Mouse (Mus musculus) cerebellum, adult 9-10 months (tissue): ENCODE results near the gene Kif16b.
A peak's percentile ranks its signal among the peaks of the same experiment; 100 is the strongest.

Experiments used
- DNase-seq: peaks from one replicate; pipeline ENCODE4 v3.0.0; 2022

Gene Kif16b

DNA sequence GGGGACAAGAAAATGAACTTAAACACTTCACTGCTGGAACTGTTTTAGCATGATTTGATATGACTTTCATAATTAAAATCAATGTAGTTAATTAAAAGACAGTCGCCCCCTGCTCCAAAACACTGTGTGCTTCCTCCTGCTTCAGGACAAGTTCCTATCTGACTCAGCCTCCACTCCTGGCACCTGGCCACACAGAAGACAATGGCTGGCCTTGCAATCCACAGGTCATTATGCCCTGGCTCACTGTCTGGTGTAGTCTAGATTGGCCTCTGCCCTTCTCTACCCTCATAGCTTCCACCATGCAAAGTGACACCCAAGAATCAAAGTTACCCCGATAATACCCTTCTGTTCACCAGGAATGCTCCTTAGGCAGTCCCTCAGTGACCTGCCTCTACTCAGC is 26.8 kb downstream of the Kif16b start:
- DNase-seq, result no peak

GRCm38 (mm10) chr2:142870055-142870454 is 31.3 kb downstream of the Kif16b start:
- no peak for DNase-seq

- no peak for DNase-seq
These were observed 33.9 kb downstream of the Kif16b start for GRCm38 (mm10) chr2:142867481-142867880.

GRCm38 (mm10) chr2:142860994-142861393 is 40.3 kb downstream of the Kif16b start:
- no peak for DNase-seq

DNA sequence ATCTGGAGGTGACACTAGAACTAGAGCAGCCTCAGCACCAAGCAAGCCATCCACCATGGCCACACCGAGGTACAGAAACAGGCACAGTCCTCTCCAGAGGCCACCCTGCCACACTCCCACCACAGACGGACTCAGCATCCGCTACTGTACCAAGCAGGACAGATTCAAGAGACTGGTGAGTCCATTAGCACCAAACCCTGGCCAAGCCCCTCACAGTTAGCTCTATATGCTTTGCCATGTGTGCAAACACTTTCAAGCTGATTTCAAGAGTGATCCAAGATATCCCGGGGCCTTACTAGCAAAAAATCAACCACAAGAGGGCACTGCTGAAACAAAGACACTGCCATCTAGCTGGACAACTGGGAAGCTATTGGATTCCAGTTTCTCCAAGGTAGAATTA is 41.9 kb downstream of the Kif16b start:
- peak; percentile 69 for DNase-seq

- DNase-seq, result no peak
These were observed 62.6 kb downstream of the Kif16b start for GRCm38 (mm10) chr2:142838775-142839174.

GRCm38 (mm10) chr2:142838118-142838517 is 63.2 kb downstream of the Kif16b start:
- no peak for DNase-seq

- no peak for DNase-seq
These were observed 66.6 kb downstream of the Kif16b start for GRCm38 (mm10) chr2:142834751-142835150.

DNA sequence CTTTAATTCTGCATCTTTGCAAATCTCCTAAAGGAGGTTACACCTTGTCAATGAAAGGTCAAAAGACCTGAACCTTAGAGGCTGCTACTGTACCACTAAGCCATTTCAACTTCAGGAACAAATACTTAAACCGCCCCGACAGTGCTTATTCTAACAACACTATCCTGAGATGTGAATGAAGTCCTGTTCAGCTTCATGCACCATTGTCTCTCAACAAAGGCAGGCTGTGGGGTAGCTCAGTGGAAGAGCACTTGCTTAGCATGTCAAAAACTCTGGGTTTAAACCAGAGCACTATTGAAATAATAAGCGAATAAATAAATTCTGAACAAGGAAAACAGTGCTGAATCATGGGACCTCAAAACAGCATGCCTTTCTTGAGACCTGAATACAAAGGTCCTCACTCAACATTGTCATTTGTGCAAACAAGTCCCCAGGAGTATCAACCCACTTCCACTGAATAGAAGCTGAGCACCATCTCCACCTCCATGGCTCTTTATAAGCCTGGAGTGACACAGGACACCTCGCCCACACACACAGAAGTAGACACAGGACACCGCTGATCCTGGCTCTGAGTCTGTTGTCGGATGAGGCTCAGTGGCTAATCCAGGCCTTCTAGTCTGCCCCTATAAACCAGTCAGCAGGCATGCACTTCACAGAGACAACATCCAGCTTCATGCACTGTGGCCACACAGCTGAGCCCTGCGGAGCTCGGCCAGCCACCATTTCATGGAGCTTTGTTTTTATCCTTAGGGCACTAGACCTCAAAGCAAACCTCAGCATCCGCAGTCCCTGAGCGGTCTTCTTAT is 68.5 kb downstream of the Kif16b start:
- DNase-seq, result no peak

DNA sequence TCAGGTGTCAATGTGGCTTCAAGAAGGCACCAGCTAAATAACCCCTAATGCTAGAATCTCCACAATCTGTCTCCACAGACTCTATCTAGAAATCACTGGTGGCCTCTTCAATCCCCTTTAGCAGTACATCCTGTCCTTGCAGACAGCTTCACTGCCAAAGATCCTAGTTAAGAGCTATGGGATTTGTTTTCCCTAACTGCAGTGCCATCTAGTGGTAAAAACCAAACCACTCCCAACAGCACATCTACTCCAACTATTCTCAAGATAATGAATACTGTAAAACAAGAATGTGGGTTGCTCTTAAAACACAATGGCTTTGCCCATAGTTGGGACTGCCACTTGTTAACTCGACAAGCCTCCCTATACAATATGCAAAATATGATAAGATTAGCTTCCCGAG is 88.3 kb downstream of the Kif16b start:
- DNase-seq, result peak; percentile 81

DNA sequence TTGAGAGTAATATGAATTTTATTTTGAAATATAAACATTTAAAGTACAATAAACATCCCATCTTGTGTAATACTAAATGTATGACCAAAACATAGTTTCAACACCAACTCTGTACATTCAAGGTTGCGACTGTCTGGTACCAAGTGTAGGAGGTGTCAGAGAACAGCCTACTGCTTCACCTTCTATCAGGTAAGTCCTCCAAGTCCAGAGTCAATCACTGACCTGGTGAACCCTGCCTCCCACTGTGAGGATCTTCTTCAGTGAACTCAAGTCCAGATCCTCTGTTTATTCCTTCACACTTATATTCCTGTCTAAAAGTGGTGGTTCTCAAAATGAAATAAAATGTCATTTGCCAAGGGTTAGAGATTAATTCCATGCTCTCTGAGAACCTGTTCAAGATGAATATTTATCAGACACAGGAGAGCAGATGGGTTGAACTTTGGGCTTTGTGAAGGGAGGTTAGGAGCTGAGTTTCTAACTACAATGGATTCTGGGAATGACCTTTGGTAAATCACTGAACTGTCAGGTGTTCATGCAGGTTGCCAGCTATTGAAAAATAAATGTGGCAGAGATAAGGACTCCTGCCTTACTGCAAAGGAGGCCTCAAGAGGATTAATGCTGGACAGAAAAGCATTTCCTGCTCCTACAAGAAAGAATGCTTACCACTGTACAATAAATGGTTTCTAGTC is 97.4 kb downstream of the Kif16b start:
- DNase-seq, result no peak

DNA sequence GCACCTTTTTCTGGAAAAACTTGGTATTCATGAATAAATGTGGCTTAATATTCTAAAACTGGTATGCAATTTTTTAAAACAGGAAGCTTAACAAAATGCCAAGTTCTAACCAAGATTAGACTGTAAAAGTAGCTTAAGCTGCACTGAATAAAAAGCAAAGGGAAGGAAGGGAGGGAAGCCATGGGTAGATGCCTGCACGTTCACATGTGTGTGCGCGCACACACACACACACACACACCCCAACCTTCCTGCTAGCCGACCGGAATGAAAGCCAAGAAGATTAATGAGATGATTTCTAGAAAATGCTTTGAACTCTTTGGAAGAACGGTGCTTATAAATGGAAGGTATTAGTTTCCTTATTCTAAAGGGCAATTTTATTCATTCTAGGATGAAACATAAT is 104.0 kb downstream of the Kif16b start:
- DNase-seq, result no peak

DNA sequence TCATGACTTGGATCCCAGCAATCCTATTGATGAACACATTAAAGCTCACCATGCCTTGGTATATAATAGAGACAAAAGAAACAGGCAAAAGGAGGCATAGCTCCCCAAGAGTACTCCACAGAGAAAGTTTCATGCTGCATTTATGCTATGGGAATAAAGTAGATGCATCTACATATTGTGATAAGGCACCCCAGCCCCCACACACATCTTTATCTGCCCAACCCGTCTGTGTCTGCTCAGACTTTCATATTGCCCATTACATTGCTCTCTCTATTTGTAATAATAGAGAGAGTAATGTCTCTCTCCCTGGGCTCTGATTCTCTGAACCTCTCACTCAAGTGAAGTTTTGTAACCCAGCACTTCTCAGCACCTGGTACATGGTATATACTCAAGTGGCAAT is 126.0 kb downstream of the Kif16b start:
- DNase-seq, result no peak

DNA sequence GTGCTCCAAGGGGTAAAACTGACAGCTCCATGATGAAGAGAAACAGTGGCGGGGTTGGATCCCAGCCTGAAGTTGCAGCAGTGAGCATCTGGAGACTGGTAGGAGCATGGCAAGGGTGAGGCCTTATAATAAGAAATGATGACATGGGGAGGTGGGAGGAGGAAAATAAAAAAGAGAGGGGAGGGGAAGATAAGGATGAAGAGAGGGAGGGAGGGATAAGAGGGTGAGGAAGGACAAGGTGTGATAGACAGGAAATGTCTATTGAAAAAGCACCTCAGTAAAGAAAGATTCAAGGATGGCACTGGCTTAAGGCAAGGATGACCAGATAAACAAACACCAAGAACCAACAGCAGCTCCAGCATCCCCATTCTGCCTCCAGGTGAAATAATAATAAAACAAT is 126.6 kb downstream of the Kif16b start:
- no peak for DNase-seq

GRCm38 (mm10) chr2:142769647-142770121 is 131.6 kb downstream of the Kif16b start:
- no peak for DNase-seq

DNA sequence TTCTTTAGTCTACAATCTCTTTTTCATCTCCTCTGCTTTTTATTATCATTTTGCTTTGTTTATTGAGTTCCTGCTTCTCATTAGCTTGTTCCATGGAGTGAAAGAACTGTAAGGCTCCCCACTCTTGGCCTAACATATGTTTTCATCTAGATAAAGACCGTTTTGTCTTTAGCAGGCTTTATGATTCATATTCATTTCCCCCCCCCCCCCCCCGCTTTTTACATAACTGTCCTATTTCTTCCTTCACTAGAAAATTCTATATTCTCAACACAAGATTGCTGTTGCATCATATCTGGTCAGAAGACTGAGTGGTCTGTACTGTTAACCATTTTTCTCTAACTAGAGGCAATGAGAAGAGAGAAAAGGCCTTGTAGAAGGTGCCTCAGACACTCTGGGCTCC is 137.1 kb downstream of the Kif16b start:
- no peak for DNase-seq

DNA sequence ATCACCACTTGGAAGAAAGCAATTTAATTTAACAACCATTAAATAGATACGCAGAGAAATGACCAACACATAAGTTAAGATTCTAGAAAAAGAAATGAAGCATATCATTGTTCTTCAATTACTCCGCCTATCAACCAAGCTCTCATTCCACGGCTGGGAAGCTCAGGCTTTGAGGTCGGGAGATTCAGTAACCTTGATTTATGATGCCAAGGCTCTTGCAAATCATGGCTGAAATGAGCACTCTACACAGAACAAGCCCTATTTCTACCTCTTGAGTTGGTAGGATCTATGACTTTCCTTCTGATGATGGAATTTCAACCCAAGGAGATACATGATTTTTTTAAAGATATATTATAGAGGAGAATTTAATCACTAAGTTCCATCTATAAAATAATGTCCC is 140.5 kb downstream of the Kif16b start:
- no peak for DNase-seq

- no peak for DNase-seq
These were observed 142.1 kb downstream of the Kif16b start for GRCm38 (mm10) chr2:142759192-142759591.

DNA sequence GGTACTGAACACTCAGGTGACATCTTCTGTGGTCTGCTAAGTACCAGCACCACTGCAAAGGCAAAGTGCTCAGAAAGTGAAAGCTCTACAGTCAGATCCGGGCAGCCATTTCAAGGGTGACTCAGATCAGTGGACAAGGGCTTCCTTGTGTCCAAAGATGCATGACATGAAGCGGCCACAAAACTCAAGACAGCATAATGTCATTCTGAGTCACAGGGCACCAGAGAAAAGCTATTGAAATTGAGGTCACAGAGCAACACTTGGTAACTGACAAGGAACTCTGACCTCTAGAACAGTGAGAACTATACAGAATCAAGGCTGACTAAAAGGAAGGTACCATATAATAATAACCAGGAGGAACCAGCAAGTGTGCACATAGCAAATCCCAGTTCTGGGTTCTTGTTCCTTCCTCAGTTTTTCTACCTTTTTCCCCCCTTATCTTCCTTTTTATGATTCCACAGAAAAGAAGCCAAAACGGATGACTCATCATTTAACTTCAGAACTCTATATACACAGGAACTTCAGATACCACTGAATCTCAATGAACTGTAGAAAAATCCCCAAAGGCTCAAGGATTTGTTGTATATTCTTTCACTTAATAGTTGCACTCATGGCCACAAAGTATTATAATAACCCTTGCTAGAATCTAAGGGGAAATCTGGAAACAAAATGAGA is 143.1 kb downstream of the Kif16b start:
- no peak for DNase-seq

DNA sequence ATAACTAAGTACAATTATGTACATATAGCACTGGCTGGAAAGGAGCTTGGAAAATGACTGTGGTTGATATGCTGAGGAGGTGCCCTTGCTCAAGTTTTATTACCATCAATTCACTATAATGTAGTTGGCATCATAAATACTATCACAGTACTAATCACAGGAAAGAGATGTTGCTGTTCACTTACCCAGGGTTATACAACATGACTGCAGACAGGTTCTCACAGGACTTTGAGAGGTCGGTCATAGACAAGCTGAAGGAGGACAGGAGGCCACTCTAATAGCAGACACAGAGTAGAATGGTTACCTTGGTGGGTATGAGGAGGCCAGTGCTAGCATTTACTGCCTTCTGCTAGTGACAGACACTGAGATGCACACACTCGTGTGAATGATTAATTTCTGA is 162.0 kb downstream of the Kif16b start:
- no peak for DNase-seq

DNA sequence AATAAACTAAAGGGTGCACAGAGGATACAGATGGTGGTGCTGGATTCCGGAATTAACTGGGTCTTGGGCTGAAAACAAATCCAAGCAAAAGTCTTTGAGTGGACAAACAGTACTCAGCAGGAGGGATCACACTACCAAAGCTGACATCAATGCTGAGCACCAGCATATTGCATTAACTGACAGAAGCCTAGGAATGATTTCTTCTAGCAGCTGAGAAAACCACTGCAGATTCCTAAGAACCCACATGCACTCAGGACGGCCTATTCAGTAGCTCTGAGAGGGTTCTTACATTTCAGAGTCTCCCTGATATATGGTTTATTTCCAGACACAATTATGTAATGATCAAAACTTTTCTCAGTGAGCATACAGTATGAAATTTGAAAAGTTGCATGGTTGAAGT is 162.8 kb downstream of the Kif16b start:
- DNase-seq, result no peak

- no peak for DNase-seq
These were observed 165.6 kb downstream of the Kif16b start for GRCm38 (mm10) chr2:142735691-142736090.

GRCm38 (mm10) chr2:142734046-142734445 is 167.3 kb downstream of the Kif16b start:
- no peak for DNase-seq

DNA sequence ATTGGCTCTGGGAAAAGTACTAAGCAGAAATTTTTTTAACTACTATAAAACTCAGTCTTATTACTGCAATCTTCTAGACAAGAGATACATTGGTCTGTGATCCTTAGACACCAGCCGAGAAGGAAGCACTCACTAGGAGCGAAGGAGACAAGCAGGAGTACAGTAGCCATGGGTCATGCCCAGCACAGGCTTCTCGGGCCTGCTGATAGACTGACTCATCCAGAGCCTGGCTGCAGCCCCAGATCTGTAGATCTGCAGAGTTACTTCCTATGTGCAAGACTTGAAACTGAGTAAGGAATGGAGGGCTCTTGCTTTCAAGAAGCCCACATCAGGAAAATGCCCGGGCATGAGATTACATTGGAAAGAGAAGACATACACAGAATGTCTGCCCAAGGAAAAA is 169.0 kb downstream of the Kif16b start:
- peak; percentile 24 for DNase-seq
